Mouse (Mus musculus) heart, embryonic 14.5 days (tissue): ENCODE measurements around the gene Naa15. TPM values are rescaled to one million over a fixed set of nuclear protein-coding genes. Genes with fewer than 3 reads are reported as not detected.
A peak's percentile ranks its signal among the peaks of the same experiment; 100 is the strongest.

Source experiments
- ATAC-seq: fragments of 200-750 bp; cut with Nextera tagmentation; 2 replicates; pipeline ENCODE4 v1.8.0; 2017; ENCODE audit warnings: low read depth, moderate TSS enrichment; ENCODE audit not compliant: insufficient number of reproducible peaks, insufficient read depth, low FRiP score
- H3K27ac ChIP-seq, 2 experiments: fragments of 200-500 bp in 1 of 2; fragments of 300-500 bp in 1 of 2; sonication (generic) in 1 of 2; replicated peaks in 1 of 2; 2 replicates each; pipeline ENCODE4 v1.5.1; 2012 to 2014; ENCODE audit warnings: low read depth in 2 of 2, low read length in 2 of 2, control low read depth in 1 of 2, mild to moderate bottlenecking in 1 of 2, mixed read lengths in 1 of 2; ENCODE audit not compliant: control insufficient read depth in 1 of 2, insufficient read depth in 1 of 2
- H3K27me3 ChIP-seq: fragments of 300-500 bp; sonication (generic); 2 replicates; pipeline ENCODE4 v1.6.1; 2014; ENCODE audit warnings: mild to moderate bottlenecking, low read length, control low read depth; ENCODE audit not compliant: control insufficient read depth, insufficient read depth
- H3K36me3 ChIP-seq: fragments of 300-500 bp; sonication (generic); 2 replicates; pipeline ENCODE4 v1.6.1; 2014; ENCODE audit warnings: mild to moderate bottlenecking, control low read depth, low read length, mixed read lengths; ENCODE audit not compliant: control insufficient read depth, insufficient read depth
- H3K4me1 ChIP-seq, 2 experiments: fragments of 200-500 bp in 1 of 2; fragments of 300-500 bp in 1 of 2; sonication (generic) in 1 of 2; 2 replicates each; pipeline ENCODE4 v1.6.1; 2012 to 2014; ENCODE audit warnings: low read length in 2 of 2, control low read depth in 1 of 2, mixed read lengths in 1 of 2; ENCODE audit not compliant: control insufficient read depth in 2 of 2, insufficient read depth in 2 of 2
- H3K4me2 ChIP-seq: fragments of 300-500 bp; sonication (generic); 2 replicates; pipeline ENCODE4 v1.6.1; 2014; ENCODE audit warnings: mild to moderate bottlenecking, low read length
- H3K4me3 ChIP-seq, 2 experiments: fragments of 200-500 bp in 1 of 2; fragments of 300-500 bp in 1 of 2; sonication (generic) in 1 of 2; 2 replicates each; pipeline ENCODE4 v1.5.1; 2012 to 2014; ENCODE audit warnings: low read length in 2 of 2, mild to moderate bottlenecking in 2 of 2, control low read depth in 1 of 2, low read depth in 1 of 2, moderate library complexity in 1 of 2; ENCODE audit not compliant: control insufficient read depth in 1 of 2, insufficient read depth in 1 of 2
- H3K9ac ChIP-seq: fragments of 300-500 bp; sonication (generic); 2 replicates; pipeline ENCODE4 v1.6.1; 2014; ENCODE audit warnings: mild to moderate bottlenecking, low read length
- H3K9me3 ChIP-seq: fragments of 300-500 bp; sonication (generic); 2 replicates; pipeline ENCODE4 v1.6.1; 2016; ENCODE audit warnings: low read length, control low read depth; ENCODE audit not compliant: control insufficient read depth
- WGBS: fragments of 180-500 bp; shearing (Covaris S2); extraction: QIAGEN DNeasy Blood & Tissue Kit; methylation state at CpG from one replicate; pipeline ENCODE4 v1.1.7; 2014; 5-methylcytosine and 5-hydroxymethylcytosine counted together
- polyA plus RNA-seq: library from polyadenylated mRNA; unstranded; fragments of >200 nt; fragmentation: Nextera tagmentation; extraction: Ambion mirVana; gene quantifications from 2 replicates; pipeline ENCODE4 v1.2.1, GENCODE M21; 2014

The Naa15 gene
- polyA plus RNA-seq, 1 experiment from 2014 or later, result 28.9 TPM

- no peak for ATAC-seq
- Histone ChIP-seq H3K4me3 (no peak overlapping the region), H3K27me3 (no peaks in the 10 kb centered on the region), H3K4me2 (no peak overlapping the region), H3K27ac (no peak overlapping the region), H3K36me3 (no peaks in the 10 kb centered on the region), H3K9ac (no peak overlapping the region), H3K9me3 (no peaks in the 10 kb centered on the region), H3K4me1 (peaks cover 0 to 5% of the 10 kb centered on the region in 2 experiments; a peak in 3 of 4 replicates)
- WGBS, result 76% methylated on average over 19 of the region's 19 CpGs
These were observed 39.4 kb upstream of the Naa15 start for GRCm38 (mm10) chr3:51375307-51376265.

- Histone ChIP-seq H3K4me3 (peak overlapping the region; percentile 32 to 47), H3K27ac (no peak overlapping the region), H3K27me3 (no peaks in the 10 kb centered on the region), H3K9me3 (no peaks in the 10 kb centered on the region), H3K4me2 (peak overlapping the region; percentile 63), H3K9ac (peak overlapping the region; percentile 63), H3K4me1 (peaks cover 0 to 5% of the 10 kb centered on the region in 2 experiments; a peak in 3 of 4 replicates), H3K36me3 (no peaks in the 10 kb centered on the region)
- no peak for ATAC-seq
- WGBS, result 27% methylated on average over 31 of the region's 31 CpGs
These were observed 36.9 kb upstream of the Naa15 start for GRCm38 (mm10) chr3:51377878-51378664.

GRCm38 (mm10) chr3:51378665-51378946 lies 36.3 kb upstream of the Naa15 start:
- peak overlapping the region; percentile 63 for H3K4me2 ChIP-seq
- no peaks in the 10 kb centered on the region for H3K36me3 ChIP-seq
- H3K4me3 ChIP-seq, result peak overlapping the region; percentile 32 to 47
- no peak overlapping the region for H3K27ac ChIP-seq
- H3K4me1 ChIP-seq, result peaks cover 0 to 5% of the 10 kb centered on the region in 2 experiments; a peak in 3 of 4 replicates
- H3K9me3 ChIP-seq, result no peaks in the 10 kb centered on the region
- no peak; the same call in 1 of the 2 replicates for ATAC-seq
- no peaks in the 10 kb centered on the region for H3K27me3 ChIP-seq
- H3K9ac ChIP-seq, result peak overlapping the region; percentile 63
- 74% methylated on average over 3 of the region's 3 CpGs for WGBS

- ATAC-seq, result no peak
- H3K36me3 ChIP-seq, result no peaks in the 10 kb centered on the region
- no peak overlapping the region for H3K27ac ChIP-seq
- H3K27me3 ChIP-seq, result no peaks in the 10 kb centered on the region
- no peak overlapping the region for H3K9ac ChIP-seq
- H3K4me1 ChIP-seq, result peaks cover 0 to 5% of the 10 kb centered on the region in 2 experiments; a peak in 3 of 4 replicates
- H3K4me2 ChIP-seq, result no peak overlapping the region
- WGBS, result 69% methylated on average over 5 of the region's 5 CpGs
- H3K4me3 ChIP-seq, result no peak overlapping the region
- no peaks in the 10 kb centered on the region for H3K9me3 ChIP-seq
These were observed 34.9 kb upstream of the Naa15 start for GRCm38 (mm10) chr3:51379786-51380659.

GRCm38 (mm10) chr3:51380660-51381014 lies 34.3 kb upstream of the Naa15 start:
- ATAC-seq, result no peak
- no peaks in the 10 kb centered on the region for H3K27me3 ChIP-seq
- H3K36me3 ChIP-seq, result no peaks in the 10 kb centered on the region
- 75% methylated on average over 2 of the region's 5 CpGs for WGBS
- no peak overlapping the region for H3K27ac ChIP-seq
- no peaks in the 10 kb centered on the region for H3K9me3 ChIP-seq
- peaks cover 0 to 5% of the 10 kb centered on the region in 2 experiments; a peak in 3 of 4 replicates for H3K4me1 ChIP-seq
- no peak overlapping the region for H3K4me2 ChIP-seq
- no peak overlapping the region for H3K4me3 ChIP-seq
- no peak overlapping the region for H3K9ac ChIP-seq

- H3K4me1 ChIP-seq, result peaks cover 0 to 4% of the 10 kb centered on the region in 2 experiments; a peak in 3 of 4 replicates
- no peak overlapping the region for H3K4me3 ChIP-seq
- ATAC-seq, result no peak
- H3K9ac ChIP-seq, result no peak overlapping the region
- H3K4me2 ChIP-seq, result no peak overlapping the region
- H3K27ac ChIP-seq, result no peak overlapping the region
- H3K36me3 ChIP-seq, result no peaks in the 10 kb centered on the region
- H3K9me3 ChIP-seq, result no peaks in the 10 kb centered on the region
- H3K27me3 ChIP-seq, result no peaks in the 10 kb centered on the region
- 77% methylated on average over 12 of the region's 12 CpGs for WGBS
These were observed 31.5 kb upstream of the Naa15 start for GRCm38 (mm10) chr3:51383409-51383808.
